Mouse (Mus musculus) megakaryocyte, embryonic 14.5 days (primary cell): ENCODE data around the gene Fam168a.

Source experiments
- FLI1 ChIP-seq: IDR thresholded peaks from 2 replicates; pipeline ENCODE4 v1.6.1; 2012; ENCODE audit warnings: low read length, inconsistent platforms, mixed read lengths
- GATA1 ChIP-seq: IDR thresholded peaks from 3 replicates; pipeline ENCODE4 v1.6.1; 2012; ENCODE audit warnings: mixed read lengths, low read length, inconsistent platforms, borderline replicate concordance

- TF ChIP-seq GATA1 (no peak), FLI1 (no peak)
Measured at GRCm38 (mm10) chr7:100727538-100728085, 21.2 kb downstream of the Fam168a start.
